Mouse (Mus musculus): ENCODE measurements around the gene Clpsl2.

DNA sequence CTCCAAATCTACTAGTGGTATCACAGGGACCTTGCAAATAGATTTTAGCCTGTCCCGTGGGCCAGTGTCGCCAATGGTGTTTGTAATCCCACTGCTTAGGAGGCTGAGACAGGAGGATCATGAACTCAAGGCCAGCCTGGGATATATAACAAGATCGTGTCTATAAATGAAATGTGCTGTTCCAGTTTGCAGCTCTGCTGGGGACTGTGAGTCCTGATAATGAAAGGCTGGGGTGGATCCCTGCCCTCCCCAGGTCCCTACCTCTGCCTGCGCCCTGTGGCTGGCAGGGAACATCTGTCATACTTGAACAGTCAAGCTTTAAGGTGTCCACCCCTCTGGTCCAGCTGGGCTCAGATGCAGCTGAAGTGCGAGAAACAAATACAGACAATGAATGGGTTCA lies 34.7 kb upstream of the Clpsl2 start:
- TF ChIP-seq POLR2A (IDR thresholded peaks at IDR 0.05; ENCODE audit: insufficient read depth, low read depth, low read length) = no peak
- TF ChIP-seq CTCF (IDR thresholded peaks at IDR 0.05; ENCODE audit: insufficient read depth, low read depth, low read length) = no peak
